Mouse (Mus musculus) cerebellum, adult (tissue): ENCODE results near the gene Csnk1g2.

Experiments used
- ATAC-seq: cut with Nextera tagmentation; 2 replicates; pipeline ENCODE4 v1.9.2; 2017; ENCODE audit warnings: mild to moderate bottlenecking, moderate library complexity, mixed read lengths; ENCODE audit not compliant: insufficient number of reproducible peaks, low FRiP score, low TSS enrichment

The Csnk1g2 gene

GRCm38 (mm10) chr10:80622661-80623456, at the start of gene Csnk1g2:
Gene Csnk1g2 (plus strand): TSS chr10:80622838.
- ATAC-seq = peak; percentile 26; the same call in 1 of the 2 replicates

- no peak for ATAC-seq
These were observed 48.7 kb upstream of the Csnk1g2 start for GRCm38 (mm10) chr10:80573944-80574343.

DNA sequence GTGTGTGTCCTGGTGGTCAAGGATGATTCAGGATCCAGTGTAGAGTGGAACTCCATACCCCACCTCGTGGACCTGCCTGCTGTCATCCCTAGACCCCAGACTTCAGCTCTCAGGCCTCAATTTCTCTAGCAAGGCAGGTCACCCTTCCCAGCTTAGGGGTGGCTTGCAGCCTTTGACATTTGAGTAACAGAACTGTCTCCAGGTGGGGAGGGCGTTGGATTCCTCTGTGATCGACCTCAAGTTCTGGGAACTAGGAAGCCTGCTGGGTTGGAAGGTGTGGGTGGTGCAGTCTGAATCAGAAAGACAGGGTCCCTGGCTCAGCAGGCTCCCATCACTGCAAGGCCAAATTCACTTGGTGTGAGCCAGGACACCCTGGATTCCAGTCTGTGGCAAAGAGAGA, 47.7 kb upstream of the Csnk1g2 start:
- no peak for ATAC-seq

DNA sequence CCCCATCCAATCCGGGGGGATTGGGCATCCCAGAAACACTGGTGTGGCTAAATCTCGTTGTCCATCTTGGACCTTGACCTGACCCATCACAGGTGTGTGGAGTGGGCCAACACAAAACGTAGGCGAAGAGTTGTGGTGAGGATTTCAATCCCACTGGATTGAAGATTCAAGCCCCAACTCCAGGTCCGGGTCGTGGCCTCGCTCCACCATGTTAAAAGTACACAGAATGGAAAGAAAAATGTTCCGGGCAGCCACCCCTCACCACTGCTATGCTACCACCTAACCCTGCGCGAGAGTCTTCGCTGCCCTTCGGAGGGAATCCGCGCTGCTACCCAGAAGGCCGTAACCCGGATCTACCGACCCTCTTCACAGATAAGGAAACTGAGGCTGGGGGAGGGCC, 46.7 kb upstream of the Csnk1g2 start:
- ATAC-seq = no peak

DNA sequence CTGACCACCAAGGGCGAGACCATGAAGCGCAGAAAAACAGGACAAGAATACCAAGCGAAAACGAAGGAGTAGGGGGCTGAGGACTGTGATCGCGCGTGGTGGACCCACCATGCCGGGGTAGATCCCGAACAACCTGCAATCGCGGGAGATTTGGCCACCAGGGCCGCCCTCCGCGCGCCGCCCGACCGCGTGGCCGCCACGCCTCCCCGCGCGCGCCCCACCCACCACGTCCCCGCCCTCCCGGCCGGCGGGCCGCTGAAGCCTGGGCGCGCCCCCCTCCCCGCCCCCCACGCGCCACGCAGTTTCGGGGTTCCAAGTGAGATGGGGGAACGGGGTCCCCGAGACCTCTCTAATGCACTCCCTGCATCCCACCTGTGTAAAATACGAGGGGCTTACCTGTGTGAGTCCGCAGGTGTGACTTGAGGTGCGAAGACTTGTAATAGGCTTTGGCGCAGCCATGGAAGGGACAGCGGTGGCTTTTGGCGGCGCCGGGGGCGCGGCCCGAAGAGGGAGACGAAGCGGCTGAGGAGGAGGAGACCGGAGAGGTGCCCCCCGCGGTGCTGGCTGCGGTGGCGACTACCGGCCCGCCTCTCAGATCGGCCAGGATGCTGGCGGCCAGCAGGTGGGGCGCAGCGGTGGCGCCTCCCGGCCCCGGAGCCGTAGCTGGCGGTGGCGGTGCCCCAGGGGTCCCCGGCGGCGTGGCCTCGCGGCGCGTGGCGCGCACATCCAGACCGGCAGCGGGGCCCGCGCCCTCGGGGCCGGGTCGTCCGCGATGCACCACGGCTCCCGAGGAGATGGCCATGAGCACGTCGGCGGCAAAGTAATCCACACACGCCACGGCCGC, 46.1 kb upstream of the Csnk1g2 start:
- no peak for ATAC-seq

GRCm38 (mm10) chr10:80577195-80578130, 45.2 kb upstream of the Csnk1g2 start, which contains the start of gene Klf16:
Gene Klf16 (minus strand): TSS chr10:80577321.
- ATAC-seq = peak; percentile 38; the same call in 1 of the 2 replicates

- ATAC-seq = 0 out of 2 replicates have a peak, but pooled peaks have one; percentile 24
These were observed 44.4 kb upstream of the Csnk1g2 start for GRCm38 (mm10) chr10:80578131-80578750.

DNA sequence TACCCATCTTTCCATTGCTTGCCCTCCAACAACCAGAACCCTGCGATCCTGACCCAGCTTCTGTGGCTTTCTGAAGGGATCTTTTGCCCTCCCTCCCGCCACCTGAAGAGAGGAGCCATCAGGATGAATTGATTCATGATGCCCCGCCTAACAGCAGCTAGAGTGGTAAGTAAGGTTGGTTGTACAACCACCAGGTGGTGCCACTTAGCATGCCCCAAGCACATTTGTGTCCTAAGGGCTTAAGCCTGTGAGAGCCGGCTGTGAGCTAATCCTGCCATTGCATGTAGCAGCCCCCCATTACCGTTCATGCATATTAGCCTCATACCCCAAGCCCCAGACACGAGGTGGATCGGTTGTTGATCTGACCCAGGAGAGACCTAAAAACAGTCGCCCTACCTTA, 43.7 kb upstream of the Csnk1g2 start:
- ATAC-seq = no peak

- ATAC-seq = no peak
These were observed 39.6 kb upstream of the Csnk1g2 start for GRCm38 (mm10) chr10:80583047-80583446.

GRCm38 (mm10) chr10:80584045-80584488, 38.6 kb upstream of the Csnk1g2 start:
- no peak for ATAC-seq

DNA sequence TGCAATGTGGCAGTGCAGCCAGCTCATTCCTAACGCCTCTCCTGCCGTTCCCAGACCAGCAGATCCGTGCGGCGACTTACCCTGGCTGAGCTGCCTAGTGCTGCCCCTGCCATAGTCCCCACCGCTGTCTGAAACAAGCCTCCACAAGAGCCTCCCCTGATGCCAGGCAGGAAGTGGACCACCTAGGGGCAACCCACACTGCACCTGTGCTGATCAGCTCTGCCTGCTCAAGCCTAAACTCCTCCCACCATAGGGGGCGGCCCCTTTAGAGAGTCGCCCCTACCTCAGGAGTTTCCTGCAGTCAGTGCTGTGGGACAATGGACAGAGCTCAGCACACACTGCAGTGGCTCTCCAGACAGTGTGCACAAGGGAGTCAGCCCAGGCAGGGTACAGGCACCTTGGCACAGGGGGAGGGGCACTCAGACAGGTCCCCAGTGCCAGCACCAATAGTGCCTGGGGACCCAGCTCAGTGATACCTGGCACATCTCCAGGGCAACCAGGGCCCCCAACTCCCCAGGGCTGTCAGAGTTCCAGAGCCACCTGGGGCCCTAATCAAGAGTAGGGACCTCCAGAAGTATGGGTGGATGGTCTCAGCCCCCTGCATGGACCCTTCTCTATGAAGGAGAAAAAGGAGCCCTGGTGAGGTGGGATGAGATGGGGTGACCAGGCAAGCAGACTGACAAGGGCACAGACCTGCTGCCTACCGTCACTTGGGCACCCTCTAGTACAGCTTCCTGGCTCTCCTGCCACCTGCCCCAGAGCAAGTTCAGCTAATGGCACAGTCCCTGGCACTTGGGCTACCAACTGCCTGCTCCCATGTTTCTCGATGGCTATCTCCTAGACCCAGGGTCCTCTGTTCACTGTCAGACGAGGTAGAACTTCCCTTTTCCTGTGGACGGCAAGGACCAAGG, 37.7 kb upstream of the Csnk1g2 start:
- no peak for ATAC-seq

- no peak for ATAC-seq
These were observed 37.1 kb upstream of the Csnk1g2 start for GRCm38 (mm10) chr10:80585581-80585980.

DNA sequence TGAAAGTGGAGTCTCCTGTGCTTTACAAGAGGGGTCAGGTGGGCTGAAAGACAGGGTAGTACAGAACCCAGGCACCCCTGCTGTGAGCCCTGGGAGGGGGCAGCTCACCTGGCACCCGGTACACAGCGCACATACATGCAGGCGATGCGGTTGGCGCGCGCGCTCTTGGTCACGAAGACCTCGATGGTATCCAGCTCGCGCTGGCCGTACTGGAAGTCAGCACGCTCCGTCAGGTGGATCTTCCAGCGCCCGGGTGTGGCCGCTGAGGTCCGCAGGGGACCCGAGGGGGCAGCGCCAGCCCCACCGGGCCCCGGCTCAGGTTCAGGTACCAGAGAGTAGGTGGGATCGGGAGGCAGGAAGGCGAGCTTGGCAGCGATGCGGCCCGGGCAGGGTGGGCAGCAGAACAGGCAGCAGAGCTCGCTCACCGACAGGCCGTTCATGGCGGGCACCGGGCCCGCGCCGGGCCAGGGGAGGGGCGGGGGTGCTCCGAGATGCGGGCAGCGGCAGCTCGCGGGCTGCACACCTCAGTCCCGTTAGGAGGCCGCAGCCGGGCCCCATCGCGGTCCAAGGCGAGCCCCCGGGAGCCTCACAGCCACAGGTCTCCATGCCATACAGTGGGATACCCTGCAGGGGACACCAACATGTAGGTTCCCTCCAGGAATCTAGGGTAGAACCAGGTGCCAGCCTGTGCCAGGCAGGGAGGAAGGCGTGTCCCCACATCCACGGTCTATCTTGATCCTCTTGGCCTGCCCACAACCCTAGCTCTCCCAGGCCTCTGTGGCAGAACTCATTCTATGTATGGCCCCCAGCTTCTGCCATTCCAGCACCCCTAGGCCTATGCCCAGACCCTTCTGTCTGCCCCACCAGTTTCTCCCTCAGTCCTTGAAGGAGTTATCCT, 36.0 kb upstream of the Csnk1g2 start:
- no peak for ATAC-seq

DNA sequence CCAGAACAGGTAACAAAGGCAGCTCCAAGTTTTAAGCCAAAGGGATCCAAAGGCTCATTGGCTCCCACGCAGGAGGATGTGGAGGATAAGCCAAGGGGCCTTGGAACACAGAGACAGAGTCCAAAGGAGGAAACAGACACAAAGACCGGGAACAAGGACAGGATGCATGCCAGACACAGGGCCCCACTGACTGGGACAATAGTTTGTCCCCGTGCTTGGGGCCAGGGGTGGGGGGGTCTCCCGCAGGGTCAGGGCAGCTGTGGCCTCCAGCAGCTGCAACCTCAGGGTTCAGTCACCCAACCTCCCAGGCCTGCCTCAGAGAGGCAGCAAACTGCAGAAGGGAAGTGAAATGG, 35.4 kb upstream of the Csnk1g2 start:
- ATAC-seq = no peak

- ATAC-seq = no peak
These were observed 33.3 kb upstream of the Csnk1g2 start for GRCm38 (mm10) chr10:80589127-80589878.

GRCm38 (mm10) chr10:80589879-80590854, 32.5 kb upstream of the Csnk1g2 start, which contains the start of gene Abhd17a:
Gene Abhd17a (minus strand): TSS chr10:80590341.
- peak; percentile 93 for ATAC-seq
